Mouse (Mus musculus) heart, adult 2 months (tissue): ENCODE measurements around the gene Gm20388.

ENCODE experiments used
- CTCF ChIP-seq: fragments of 200-600 bp; IDR thresholded peaks from 2 replicates; pipeline ENCODE4 v1.8.1; 2022; ENCODE audit warnings: antibody characterized with exemption, mild to moderate bottlenecking, moderate library complexity
- EP300 ChIP-seq: fragments of 200-500 bp; IDR thresholded peaks from 2 replicates; pipeline ENCODE4 v1.6.1; 2011; ENCODE audit warnings: low read depth, low read length, control low read depth; ENCODE audit not compliant: insufficient read depth

DNA sequence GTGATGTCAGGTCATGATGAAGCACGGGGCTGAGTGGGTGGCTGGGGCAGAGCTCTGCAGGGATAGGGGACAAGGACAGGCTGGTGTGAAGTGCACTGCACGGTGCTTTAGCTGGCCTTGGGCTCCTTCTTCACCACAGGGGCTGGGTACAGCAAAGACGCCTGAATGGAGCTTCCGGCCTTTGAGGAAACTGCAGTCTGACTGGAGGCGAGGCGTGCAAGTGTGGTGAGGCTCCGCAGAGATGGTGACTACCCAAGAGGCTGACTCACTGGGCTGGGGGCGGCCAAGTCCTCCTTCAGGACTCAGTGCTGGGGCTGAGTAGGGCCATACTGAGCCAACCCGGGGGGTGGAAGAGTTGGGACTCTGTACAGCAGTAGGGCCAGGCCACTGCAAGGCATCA is 295.3 kb downstream of the Gm20388 start:
- no peak for TF ChIP-seq EP300
- no peak for TF ChIP-seq CTCF
